Mouse (Mus musculus) heart, embryonic 11.5 days (tissue): Measurements from ENCODE around the gene Hacl1. TPM values are rescaled to one million over a fixed set of nuclear protein-coding genes. Genes with fewer than 3 reads are reported as not detected.

Experiments used
- ATAC-seq: fragments of 200-750 bp; cut with Nextera tagmentation; replicated peaks from 2 replicates; pipeline ENCODE4 v1.8.0; 2017; ENCODE audit warnings: moderate library complexity; ENCODE audit not compliant: insufficient number of reproducible peaks, low FRiP score, low TSS enrichment
- H3K27ac ChIP-seq: fragments of 300-500 bp; sonication (generic); 2 replicates; pipeline ENCODE4 v1.5.1; 2014; ENCODE audit warnings: mild to moderate bottlenecking, low read depth, low read length
- H3K27me3 ChIP-seq: fragments of 300-500 bp; sonication (generic); 2 replicates; pipeline ENCODE4 v1.6.1; 2014; ENCODE audit warnings: mild to moderate bottlenecking, low read length, mixed read lengths; ENCODE audit not compliant: control insufficient read depth, insufficient read depth
- H3K36me3 ChIP-seq: fragments of 300-500 bp; sonication (generic); 2 replicates; pipeline ENCODE4 v1.6.1; 2014; ENCODE audit warnings: mild to moderate bottlenecking, low read length, moderate library complexity, mixed read lengths; ENCODE audit not compliant: control insufficient read depth, insufficient read depth
- H3K4me1 ChIP-seq: fragments of 300-500 bp; sonication (generic); 2 replicates; pipeline ENCODE4 v1.6.1; 2014; ENCODE audit warnings: low read length; ENCODE audit not compliant: control insufficient read depth, insufficient read depth
- H3K4me2 ChIP-seq: fragments of 300-500 bp; sonication (generic); 2 replicates; pipeline ENCODE4 v1.6.1; 2014; ENCODE audit warnings: mild to moderate bottlenecking, moderate library complexity
- H3K4me3 ChIP-seq: fragments of 300-500 bp; sonication (generic); 2 replicates; pipeline ENCODE4 v1.5.1; 2014; ENCODE audit warnings: low read depth, low read length
- H3K9ac ChIP-seq: fragments of 300-500 bp; sonication (generic); 2 replicates; pipeline ENCODE4 v1.6.1; 2014; ENCODE audit warnings: mild to moderate bottlenecking, low read depth, low read length, moderate library complexity
- H3K9me3 ChIP-seq: fragments of 300-500 bp; sonication (generic); replicated peaks from 2 replicates; pipeline ENCODE4 v1.6.1; 2016; ENCODE audit warnings: low read length; ENCODE audit not compliant: control insufficient read depth
- WGBS: fragments of 180-500 bp; shearing (Covaris S2); extraction: QIAGEN DNeasy Blood & Tissue Kit; methylation state at CpG from one replicate; pipeline ENCODE4 v1.1.7; 2014; ENCODE audit not compliant: insufficient replicate concordance; 5-methylcytosine and 5-hydroxymethylcytosine counted together
- polyA plus RNA-seq: library from polyadenylated mRNA; unstranded; fragments of >200 nt; fragmentation: Nextera tagmentation; extraction: Ambion mirVana; gene quantifications from 2 replicates; pipeline ENCODE4 v1.2.1, GENCODE M21; 2014

The Hacl1 gene
- polyA plus RNA-seq, 1 experiment from 2014 or later = 16.1 TPM

DNA sequence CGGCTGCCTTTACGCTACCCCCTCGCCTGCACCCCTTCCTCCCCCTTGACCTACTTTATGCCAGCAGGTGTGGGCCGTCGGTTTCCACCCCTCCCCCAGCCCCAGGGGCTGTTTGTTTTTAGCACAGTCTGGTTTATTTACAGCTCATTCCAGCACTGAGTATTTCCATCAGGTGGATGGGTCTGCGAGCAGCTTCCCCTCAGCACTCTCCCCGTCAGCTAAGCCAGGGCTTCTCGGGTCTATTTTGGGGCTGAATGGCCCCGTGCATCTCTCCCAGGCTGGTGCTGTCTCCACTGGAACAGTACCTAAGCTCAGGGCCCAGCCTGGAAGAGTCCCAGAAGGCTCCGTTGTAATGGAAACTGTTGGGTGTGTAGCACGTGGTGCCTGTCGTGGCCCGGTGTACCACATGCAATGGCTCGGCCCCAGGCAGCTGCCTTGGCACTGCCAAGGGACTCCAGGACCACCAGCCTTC is 85.1 kb downstream of the Hacl1 start:
- Histone ChIP-seq H3K9ac (no peak overlapping the region), H3K4me3 (no peak overlapping the region), H3K36me3 (no peaks in the 10 kb centered on the region), H3K27me3 (peaks cover 4% of the 10 kb centered on the region; the same call in 1 of the 2 replicates), H3K27ac (no peak overlapping the region), H3K4me1 (peaks cover 17% of the 10 kb centered on the region), H3K4me2 (no peak overlapping the region), H3K9me3 (no peaks in the 10 kb centered on the region)
- 53% methylated on average over 14 of the region's 14 CpGs for WGBS
- ATAC-seq = no peak

DNA sequence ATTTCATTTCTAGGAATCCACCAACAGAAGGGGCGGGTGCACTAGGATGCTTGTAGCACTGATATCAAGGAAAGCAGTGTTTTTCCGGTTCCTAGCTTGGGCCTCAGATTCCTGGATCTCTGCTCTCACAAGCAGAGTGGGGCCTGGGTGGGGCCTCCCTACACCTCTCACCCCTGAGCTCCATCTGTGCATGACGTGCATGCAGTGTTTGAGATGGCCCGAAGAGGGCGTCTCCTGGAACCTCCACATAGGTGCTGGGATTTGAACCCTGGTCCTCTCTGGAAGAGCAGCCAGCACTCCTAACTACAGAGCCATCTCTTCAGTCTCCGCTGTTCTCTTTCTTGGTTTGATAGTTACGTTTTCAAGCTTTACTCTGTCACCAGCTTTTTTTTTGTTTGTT is 86.1 kb downstream of the Hacl1 start:
- Histone ChIP-seq H3K4me1 (peaks cover 11% of the 10 kb centered on the region), H3K27me3 (peaks cover 4% of the 10 kb centered on the region; the same call in 1 of the 2 replicates), H3K9ac (no peak overlapping the region), H3K9me3 (no peaks in the 10 kb centered on the region), H3K36me3 (no peaks in the 10 kb centered on the region), H3K27ac (no peak overlapping the region), H3K4me2 (no peak overlapping the region), H3K4me3 (no peak overlapping the region)
- WGBS = 84% methylated on average over 7 of the region's 7 CpGs
- ATAC-seq = no peak

Other genes starting within 250 kb of the Hacl1 start
- gene Sh3bp5, start 205.2 kb downstream of the Hacl1 start, polyA plus RNA-seq = 10.9 and 16.8 TPM in 2 replicates
- 16.6 and 19.3 TPM in 2 replicates for gene Eaf1, start 146.9 kb downstream of the Hacl1 start, polyA plus RNA-seq
- gene Mettl6, start 146.2 kb downstream of the Hacl1 start, polyA plus RNA-seq = 52.2 and 58.3 TPM in 2 replicates
- gene Colq, start 49.9 kb downstream of the Hacl1 start, polyA plus RNA-seq = 4.7 and 6.8 TPM in 2 replicates
- gene Gm49387, start 408 bp downstream of the Hacl1 start, polyA plus RNA-seq = 0.84 TPM in 1 of 2 replicates, not detected in the other
- gene Btd, start 258 bp downstream of the Hacl1 start, polyA plus RNA-seq = 22.3 and 25.0 TPM in 2 replicates
- 7.3 and 7.9 TPM in 2 replicates for gene Ankrd28, start 189.4 kb upstream of the Hacl1 start, polyA plus RNA-seq